Mouse (Mus musculus): ENCODE results near the gene Mfsd9.
A peak's percentile ranks its signal among the peaks of the same experiment; 100 is the strongest.

Mfsd9 gene

DNA sequence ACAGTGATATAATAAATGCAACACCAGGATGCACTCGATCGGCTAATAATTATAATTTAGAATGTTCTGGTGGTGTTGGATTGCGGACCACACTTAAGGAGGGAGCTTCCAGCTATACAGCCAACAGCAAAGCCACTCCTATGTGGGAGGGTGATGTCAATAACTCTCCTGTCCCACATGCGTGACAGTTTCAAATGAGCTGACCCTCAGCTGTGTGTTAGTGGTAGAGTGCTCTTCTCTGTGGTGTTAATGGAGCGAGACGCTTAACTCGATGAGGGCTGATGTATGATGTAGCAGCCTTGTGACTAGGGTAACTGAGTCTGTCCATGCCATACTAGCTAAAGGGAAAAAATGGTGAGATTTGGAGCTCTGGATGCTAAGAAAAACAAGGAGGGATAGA, 7.0 kb downstream of the Mfsd9 start:
- DNase-seq (ENCODE audit: low read depth, low spot score), result no peak

DNA sequence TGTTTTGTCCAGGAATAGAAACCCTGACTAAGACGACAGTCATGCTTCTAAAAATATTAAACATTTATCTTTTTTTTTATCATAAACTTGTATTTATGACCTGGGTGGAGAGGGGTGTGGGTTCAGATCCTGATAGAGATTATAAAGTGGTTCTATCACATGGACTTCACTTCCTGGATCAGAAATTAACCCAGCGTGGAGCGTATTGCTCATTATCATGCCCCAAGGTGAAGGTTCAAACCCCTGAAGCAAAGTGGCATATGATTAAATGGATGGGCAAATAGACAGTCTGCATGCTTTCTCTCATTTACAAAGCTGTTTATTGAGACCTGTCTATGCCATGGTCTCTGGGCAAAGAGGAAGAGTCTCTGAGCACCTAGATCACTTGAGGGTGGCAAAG, 13.7 kb downstream of the Mfsd9 start:
- no peak for DNase-seq (ENCODE audit: low read depth, low spot score)

- no peak for DNase-seq (ENCODE audit: low read depth, low spot score)
Observed at GRCm38 (mm10) chr1:40776102-40776501, 14.4 kb downstream of the Mfsd9 start.

DNA sequence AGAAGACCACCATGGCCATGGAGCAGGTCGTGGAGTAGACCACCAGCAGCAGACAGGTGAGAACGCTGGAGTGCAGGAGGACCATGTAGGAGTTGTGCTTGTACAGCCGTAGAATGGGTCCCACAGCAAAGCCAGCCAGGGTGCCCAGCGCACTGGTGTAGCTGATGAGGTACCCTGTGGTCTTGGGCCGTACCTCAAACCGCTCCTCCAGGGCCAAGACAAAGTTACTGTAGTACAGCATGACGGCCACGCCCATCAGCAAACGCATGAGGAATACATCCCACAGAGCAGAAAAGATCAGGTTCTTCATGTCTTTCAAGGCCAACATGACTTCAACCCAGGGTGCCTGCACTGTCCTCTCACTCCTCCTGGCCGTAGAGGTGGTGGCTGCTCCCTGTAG, 16.4 kb downstream of the Mfsd9 start:
- no peak for DNase-seq (ENCODE audit: low read depth, low spot score)

DNA sequence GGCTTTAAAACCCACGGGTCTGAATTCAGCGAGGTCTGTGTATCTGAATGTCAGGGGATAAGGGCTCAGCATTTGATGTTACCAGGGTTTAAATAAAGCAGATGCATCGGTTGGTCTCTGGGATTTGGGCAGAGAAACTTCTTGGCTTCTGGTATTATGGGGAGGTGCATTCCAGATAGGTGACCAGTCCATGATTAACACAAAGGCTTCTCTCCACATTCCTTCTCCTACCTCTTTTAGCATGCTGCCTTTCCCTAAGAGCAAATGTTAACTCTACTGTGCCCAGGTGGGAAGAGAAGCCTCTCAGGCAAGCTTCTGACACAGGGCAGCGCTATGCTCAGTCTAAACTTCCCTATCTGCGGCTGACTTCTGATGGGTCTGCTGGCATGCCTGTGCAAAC, 17.3 kb downstream of the Mfsd9 start:
- DNase-seq (ENCODE audit: low read depth, low spot score), result no peak

DNA sequence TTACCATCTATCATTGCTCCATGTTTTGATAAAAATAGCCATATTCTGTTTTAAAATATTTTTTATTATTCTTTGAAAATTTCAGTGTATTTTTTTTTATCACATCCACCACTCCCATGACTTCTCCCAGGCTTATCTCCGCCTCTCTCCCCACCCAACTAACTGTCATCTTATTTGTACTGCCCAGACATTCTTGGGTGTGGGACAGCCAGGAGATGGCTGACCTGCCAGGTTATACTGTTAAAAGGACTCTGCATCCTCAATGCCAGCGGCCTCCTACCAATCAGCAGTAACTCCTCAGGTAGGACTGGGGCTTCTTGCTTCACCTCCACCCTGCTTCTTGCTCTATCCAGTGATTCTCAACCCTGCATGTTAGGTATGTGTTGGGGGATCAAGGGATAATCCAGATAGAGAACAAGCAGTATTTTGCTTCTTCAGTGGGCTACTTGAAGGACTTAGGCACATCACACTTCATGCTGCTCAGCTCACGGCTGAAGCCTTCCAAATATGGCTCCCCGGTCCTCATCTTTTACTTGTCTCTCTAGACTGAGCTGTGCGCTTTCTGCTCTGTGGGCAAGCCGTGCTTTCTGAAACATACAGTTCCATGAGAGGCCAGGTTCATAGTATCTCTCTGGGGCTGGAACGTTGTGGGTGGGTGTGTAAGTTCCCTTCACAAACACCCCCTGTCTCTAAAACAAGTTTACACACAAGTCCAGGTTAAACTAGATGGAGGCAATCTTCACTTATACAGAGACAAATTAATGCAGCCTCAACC, 19.1 kb downstream of the Mfsd9 start:
- no peak for DNase-seq (ENCODE audit: low read depth, low spot score)

DNA sequence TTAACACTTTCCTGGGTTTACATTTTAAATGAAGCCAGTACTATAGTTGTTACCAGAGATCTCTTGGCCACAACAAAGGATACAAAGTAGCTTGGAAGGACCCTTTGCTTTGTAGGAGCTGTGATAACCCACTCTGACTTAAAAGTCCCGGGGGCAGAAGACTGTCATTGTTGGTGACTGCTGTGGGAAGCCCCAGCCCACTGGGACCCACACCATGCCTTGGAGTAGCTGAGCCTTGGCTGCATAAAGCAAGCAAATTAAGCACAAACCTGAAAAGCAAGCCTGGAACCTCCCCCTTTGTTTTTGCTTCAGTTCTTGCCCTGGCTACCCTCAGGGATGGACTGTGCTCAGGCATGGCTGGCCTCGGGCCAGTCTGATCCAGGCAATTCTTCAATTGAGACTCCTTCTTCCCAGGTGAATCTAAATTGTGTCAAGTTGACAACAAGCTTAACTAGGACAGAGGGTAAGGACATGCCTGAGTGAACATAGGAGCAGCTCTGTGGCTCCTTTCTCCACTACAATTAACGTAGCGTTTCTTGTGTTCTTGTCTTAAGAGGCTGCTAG, 21.1 kb downstream of the Mfsd9 start:
- DNase-seq (ENCODE audit: low read depth, low spot score), result no peak

- peak; percentile 83 for DNase-seq (ENCODE audit: low read depth, low spot score)
Observed at GRCm38 (mm10) chr1:40768606-40769005, 21.9 kb downstream of the Mfsd9 start.

DNA sequence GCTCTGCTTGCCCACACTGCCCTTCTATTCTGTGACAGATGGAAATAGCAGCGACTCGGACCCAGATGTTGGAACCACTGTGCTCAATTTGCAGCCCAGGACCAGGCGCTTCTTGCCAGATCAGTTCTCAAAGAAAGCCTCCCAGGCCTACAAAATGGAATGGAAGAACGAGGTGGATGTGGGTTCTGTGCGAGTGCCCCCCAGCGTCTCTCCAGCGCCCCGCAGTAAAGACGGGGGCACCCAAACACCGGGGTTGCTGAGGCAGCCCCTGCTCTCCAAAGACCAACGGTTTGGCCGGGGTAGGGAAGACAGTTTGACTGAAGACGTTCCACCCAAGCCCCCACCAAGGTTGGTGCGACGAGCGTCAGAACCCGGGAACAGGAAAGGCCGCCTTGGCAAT, 22.9 kb downstream of the Mfsd9 start:
- no peak for DNase-seq (ENCODE audit: low read depth, low spot score)

- peak; percentile 4 for DNase-seq (ENCODE audit: low read depth, low spot score)
Observed at GRCm38 (mm10) chr1:40765521-40765920, 25.0 kb downstream of the Mfsd9 start.

GRCm38 (mm10) chr1:40764701-40765275, 25.7 kb downstream of the Mfsd9 start:
- no peak for DNase-seq (ENCODE audit: low read depth, low spot score)

DNA sequence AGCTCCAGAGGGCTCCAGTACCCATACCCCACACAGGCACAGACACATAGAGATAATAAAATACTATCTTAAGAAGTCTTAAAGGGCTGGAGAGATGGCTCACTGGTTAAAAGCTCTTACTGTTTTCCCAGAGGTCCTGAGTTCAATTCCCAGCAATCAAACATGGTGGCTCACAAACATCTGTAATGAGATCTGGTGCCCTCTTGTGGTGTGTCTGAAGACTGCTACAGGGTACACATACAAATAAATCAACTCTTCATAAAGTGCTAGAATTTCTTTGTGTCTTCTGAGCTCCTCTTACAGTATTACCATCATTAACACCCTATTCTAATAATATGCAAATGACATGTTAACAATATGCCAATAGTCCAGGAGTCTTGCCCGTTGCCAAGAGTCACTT, 26.4 kb downstream of the Mfsd9 start:
- DNase-seq (ENCODE audit: low read depth, low spot score), result no peak

- no peak for DNase-seq (ENCODE audit: low read depth, low spot score)
Observed at GRCm38 (mm10) chr1:40759751-40760445, 30.6 kb downstream of the Mfsd9 start.

- DNase-seq (ENCODE audit: low read depth, low spot score), result no peak
Observed at GRCm38 (mm10) chr1:40746089-40746488, 44.4 kb downstream of the Mfsd9 start.

DNA sequence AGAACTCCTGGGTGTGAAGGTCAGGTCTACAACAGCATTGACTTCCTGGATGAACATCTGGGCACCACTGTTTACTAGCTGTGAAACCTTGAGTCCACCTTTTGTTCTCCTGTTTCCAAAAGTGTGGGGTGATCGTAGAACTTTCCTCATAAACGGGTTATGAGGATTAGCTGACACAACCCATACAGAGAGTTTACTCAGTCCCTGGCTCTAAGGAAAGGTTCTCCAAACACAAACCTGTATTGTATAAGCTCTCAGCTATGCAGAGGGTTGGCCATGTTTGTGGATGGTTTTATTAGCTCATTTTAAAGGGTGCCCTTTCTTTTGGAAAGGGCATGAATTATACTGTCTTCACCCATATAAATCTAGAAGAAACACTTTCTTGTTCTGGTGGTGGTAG, 49.7 kb downstream of the Mfsd9 start:
- DNase-seq (ENCODE audit: low read depth, low spot score), result no peak

GRCm38 (mm10) chr1:40738246-40738645, 52.2 kb downstream of the Mfsd9 start:
- DNase-seq (ENCODE audit: low read depth, low spot score), result peak; percentile 37

DNA sequence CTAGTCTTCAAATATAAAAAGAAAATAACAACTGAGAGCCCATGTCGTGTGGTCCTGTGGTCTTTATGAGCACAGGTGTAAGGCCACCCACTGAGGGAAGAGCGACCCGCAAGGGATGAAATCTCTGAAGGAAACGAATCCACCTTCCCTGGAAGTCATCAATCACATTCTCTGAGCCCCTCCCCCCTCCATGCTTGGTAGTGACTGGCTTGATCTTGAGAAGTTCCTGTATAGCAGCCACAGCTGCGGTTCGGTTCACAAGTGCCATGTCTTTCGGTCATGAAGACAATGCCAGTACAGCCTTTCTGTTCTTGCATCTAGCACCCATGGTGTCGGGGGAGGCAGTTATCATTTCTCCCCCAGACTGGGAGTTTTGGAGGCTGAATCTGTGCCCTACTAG, 52.8 kb downstream of the Mfsd9 start:
- no peak for DNase-seq (ENCODE audit: low read depth, low spot score)

DNA sequence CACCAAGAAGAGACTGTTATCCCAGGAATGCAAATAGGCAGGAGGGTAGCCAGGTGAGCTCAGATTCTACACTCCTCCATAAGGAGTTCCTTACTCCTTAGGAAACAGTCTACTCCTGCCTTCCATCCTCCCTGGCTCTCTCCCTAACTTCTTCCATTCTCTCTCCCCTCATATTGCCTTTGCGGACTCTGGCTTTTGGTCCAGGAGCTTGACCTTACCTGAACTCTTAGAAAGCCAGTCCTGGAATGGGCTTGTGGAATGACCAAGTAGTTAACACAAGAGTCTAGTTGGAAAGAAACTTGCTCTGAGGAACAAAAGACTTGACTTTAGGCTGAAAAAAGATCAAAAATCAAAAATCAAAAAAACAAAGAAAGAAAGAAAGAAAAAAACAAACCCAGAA, 61.9 kb downstream of the Mfsd9 start:
- no peak for DNase-seq (ENCODE audit: low read depth, low spot score)

DNA sequence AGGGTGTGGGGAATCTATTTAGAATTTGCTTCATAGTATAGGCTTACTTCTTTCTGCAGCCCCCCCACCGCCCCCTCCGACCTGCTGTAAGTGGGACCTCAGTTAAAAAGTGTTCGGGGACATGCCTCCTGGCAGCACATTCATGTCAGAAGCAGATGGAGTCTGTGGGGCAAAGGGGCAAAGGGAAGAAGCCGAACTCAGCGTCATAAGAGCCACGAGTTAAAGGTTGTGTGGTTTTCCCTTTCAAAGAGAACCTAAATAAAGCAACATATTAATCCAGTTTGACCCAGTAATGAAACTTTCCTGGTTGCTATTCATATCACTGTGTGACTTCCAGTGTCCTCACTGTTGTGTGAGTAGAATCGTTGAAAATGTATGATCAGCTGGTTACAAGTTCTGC, 63.1 kb downstream of the Mfsd9 start:
- DNase-seq (ENCODE audit: low read depth, low spot score), result no peak

DNA sequence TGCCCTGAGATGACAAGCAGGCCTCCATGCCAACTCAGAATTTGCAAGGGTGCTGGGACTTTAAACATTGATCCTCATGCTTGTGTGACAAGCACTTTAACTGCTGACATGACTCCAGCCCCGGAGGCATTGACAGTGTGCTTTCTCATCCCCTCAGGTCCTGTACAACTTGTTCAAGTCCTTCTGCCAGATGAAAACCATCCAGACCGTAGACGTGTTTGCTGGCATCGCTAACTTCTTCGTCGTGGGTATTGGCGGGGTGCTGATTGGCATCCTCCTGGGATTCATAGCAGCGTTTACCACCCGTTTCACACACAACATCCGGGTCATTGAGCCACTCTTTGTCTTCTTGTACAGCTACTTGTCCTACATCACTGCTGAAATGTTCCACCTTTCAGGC, 64.4 kb downstream of the Mfsd9 start:
- DNase-seq (ENCODE audit: low read depth, low spot score), result no peak
